Mouse (Mus musculus): Measurements from ENCODE around the gene Gap43. TPM values are rescaled to one million over a fixed set of nuclear protein-coding genes. Genes with fewer than 3 reads are reported as not detected.

Gene Gap43
- polyA plus RNA-seq, 1 experiment: 67.6 TPM

DNA sequence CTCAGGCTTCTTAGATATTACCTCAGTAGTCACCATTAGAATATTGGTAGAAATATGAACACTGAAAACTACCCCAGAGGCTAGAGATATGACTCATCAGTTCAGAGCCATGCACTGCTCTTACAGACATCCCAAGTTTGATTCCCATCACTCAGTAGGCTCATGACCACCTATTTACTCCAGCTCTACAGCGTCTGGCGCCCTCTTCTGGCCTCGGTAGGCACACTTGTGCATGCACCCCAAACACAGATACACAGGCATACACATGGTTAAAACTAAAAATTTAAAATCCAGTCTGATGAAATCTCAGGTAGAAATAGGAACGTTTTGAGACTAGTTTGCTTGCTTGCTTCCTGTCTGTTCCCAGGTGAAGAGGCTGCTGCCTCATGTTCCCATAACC is 109.1 kb downstream of the Gap43 start:
- Histone ChIP-seq H3K4me1 (ENCODE audit: control insufficient read depth, insufficient read depth, low read length) (no peaks in the 10 kb centered on the region), H3K27ac (ENCODE audit: insufficient read depth, low read length) (no peak overlapping the region), H3K4me3 (ENCODE audit: insufficient read depth, low read length) (no peak overlapping the region)
- TF ChIP-seq POLR2A (IDR thresholded peaks at IDR 0.05; ENCODE audit: low read depth, low read length): no peak
- no peak for TF ChIP-seq CTCF (IDR thresholded peaks at IDR 0.05; ENCODE audit: borderline replicate concordance, insufficient read depth, low read length)

All from embryonic fibroblast, embryonic 13.5 days (primary cell).